Mouse (Mus musculus): ENCODE measurements at regions not wholly inside any gene's neighbourhood (a gene's known extent, or its start where the extent isn't known, plus 50 kb on each side); places are given as distances from the start of the nearest gene placed in this dataset.

GRCm38 (mm10) chr5:106365094-106365493, 92.9 kb downstream of the Barhl2 start:
- DNase-seq (ENCODE audit: low read depth, low spot score): no peak
- ChIA-PET POLR2A (no interaction called here), CTCF (interaction anchor here (1.2 to 1.7 kb wide), 3 partner anchors 14 to 287 kb away, joined by 3 to 6 read pairs (median 3); no protein-coding TSS in a partner anchor)
- peak; percentile 68 for TF ChIP-seq CTCF (IDR thresholded peaks at IDR 0.05)
- H3K27me3 ChIP-seq: peaks cover 4% of the 10 kb centered on the region
- in situ Hi-C loops (cut with MboI; ENCODE audit: low pct_unique_long_range_greater_than_20kb): loop anchor here (10.0 kb wide), 1 partner anchor 440 kb away; no protein-coding TSS in a partner anchor
- ATAC-seq: no peak

- H3K27me3 ChIP-seq: peaks cover 29% of the 10 kb centered on the region
- no peak for TF ChIP-seq CTCF (IDR thresholded peaks at IDR 0.05)
- in situ Hi-C loops (cut with MboI; ENCODE audit: low pct_unique_long_range_greater_than_20kb): no loop called here
- ChIA-PET CTCF (interaction anchor here (0.7 kb wide), 1 partner anchor 60 kb away, joined by 3 read pairs; no protein-coding TSS in a partner anchor), POLR2A (no interaction called here)
- ATAC-seq (no peak), DNase-seq (ENCODE audit: low read depth, low spot score) (no peak)
These were observed 106.6 kb downstream of the Barhl2 start for GRCm38 (mm10) chr5:106351348-106351747.

- ATAC-seq: no peak
- in situ Hi-C loops (cut with MboI; ENCODE audit: low pct_unique_long_range_greater_than_20kb): no loop called here
- peaks cover 36% of the 10 kb centered on the region for H3K27me3 ChIP-seq
- CTCF ChIA-PET: interaction anchor here (2.0 kb wide), 1 partner anchor 14 kb away, joined by 6 read pairs; no protein-coding TSS in a partner anchor
- POLR2A ChIA-PET: no interaction called here
- no peak for DNase-seq (ENCODE audit: low read depth, low spot score)
- TF ChIP-seq CTCF (IDR thresholded peaks at IDR 0.05): no peak
These were observed 108.0 kb downstream of the Barhl2 start for GRCm38 (mm10) chr5:106349851-106350515.

GRCm38 (mm10) chr5:106344308-106344707, 113.7 kb downstream of the Barhl2 start:
- no peak for ATAC-seq
- POLR2A ChIA-PET: no interaction called here

GRCm38 (mm10) chr5:106343601-106344000, 114.4 kb downstream of the Barhl2 start:
- ATAC-seq: no peak
- POLR2A ChIA-PET: no interaction called here
- in situ Hi-C loops (cut with MboI; ENCODE audit: low pct_unique_long_range_greater_than_20kb): no loop called here
- no peak for TF ChIP-seq CTCF (IDR thresholded peaks at IDR 0.05)
- CTCF ChIA-PET: interaction anchor here (1.5 kb wide), 1 partner anchor 119 kb away, joined by 3 read pairs; no protein-coding TSS in a partner anchor
- no peak for DNase-seq (ENCODE audit: low read depth, low spot score)
- peaks cover 40% of the 10 kb centered on the region for H3K27me3 ChIP-seq

More at GRCm38 (mm10) chr5:106344308-106344707, 113.7 kb downstream of the Barhl2 start:
- no peak for TF ChIP-seq CTCF (IDR thresholded peaks at IDR 0.05)
- in situ Hi-C loops (cut with MboI; ENCODE audit: low pct_unique_long_range_greater_than_20kb): no loop called here
- H3K27me3 ChIP-seq: peaks cover 40% of the 10 kb centered on the region
- no peak for DNase-seq (ENCODE audit: low read depth, low spot score)
- CTCF ChIA-PET: interaction anchor here (1.5 to 2.2 kb wide), 2 partner anchors 10 to 118 kb away, joined by 3 to 5 read pairs; no protein-coding TSS in a partner anchor

GRCm38 (mm10) chr5:106341361-106341760, 116.6 kb downstream of the Barhl2 start:
- in situ Hi-C loops (cut with MboI; ENCODE audit: low pct_unique_long_range_greater_than_20kb): no loop called here
- ChIA-PET CTCF (no interaction called here), POLR2A (no interaction called here)
- DNase-seq (ENCODE audit: low read depth, low spot score) (no peak), ATAC-seq (no peak)
- peaks cover 28% of the 10 kb centered on the region for H3K27me3 ChIP-seq
- TF ChIP-seq CTCF (IDR thresholded peaks at IDR 0.05): no peak

- POLR2A ChIA-PET: no interaction called here
- in situ Hi-C loops (cut with MboI; ENCODE audit: low pct_unique_long_range_greater_than_20kb): no loop called here
- CTCF ChIA-PET: no interaction called here
These were observed 122.3 kb downstream of the Barhl2 start for GRCm38 (mm10) chr5:106335639-106336038.

GRCm38 (mm10) chr5:106327592-106328150, 130.3 kb downstream of the Barhl2 start:
- in situ Hi-C loops (cut with MboI; ENCODE audit: low pct_unique_long_range_greater_than_20kb): no loop called here
- TF ChIP-seq CTCF (IDR thresholded peaks at IDR 0.05): no peak
- ChIA-PET CTCF (no interaction called here), POLR2A (no interaction called here)
- peaks cover 38% of the 10 kb centered on the region for H3K27me3 ChIP-seq
- DNase-seq (ENCODE audit: low read depth, low spot score) (no peak), ATAC-seq (no peak)

More at GRCm38 (mm10) chr5:106335639-106336038, 122.3 kb downstream of the Barhl2 start:
- H3K27me3 ChIP-seq: peaks cover 28% of the 10 kb centered on the region
- TF ChIP-seq CTCF (IDR thresholded peaks at IDR 0.05): no peak
- ATAC-seq (no peak), DNase-seq (ENCODE audit: low read depth, low spot score) (no peak)

GRCm38 (mm10) chr5:106322574-106323215, 135.3 kb downstream of the Barhl2 start:
- in situ Hi-C loops (cut with MboI; ENCODE audit: low pct_unique_long_range_greater_than_20kb): no loop called here
- ChIA-PET CTCF (no interaction called here), POLR2A (no interaction called here)
- ATAC-seq (no peak), DNase-seq (ENCODE audit: low read depth, low spot score) (no peak)
- TF ChIP-seq CTCF (IDR thresholded peaks at IDR 0.05): no peak
- peaks cover 35% of the 10 kb centered on the region for H3K27me3 ChIP-seq

- ChIA-PET POLR2A (no interaction called here), CTCF (no interaction called here)
- TF ChIP-seq CTCF (IDR thresholded peaks at IDR 0.05): no peak
- DNase-seq (ENCODE audit: low read depth, low spot score) (no peak), ATAC-seq (no peak)
- peaks cover 40% of the 10 kb centered on the region for H3K27me3 ChIP-seq
- in situ Hi-C loops (cut with MboI; ENCODE audit: low pct_unique_long_range_greater_than_20kb): no loop called here
These were observed 136.5 kb downstream of the Barhl2 start for GRCm38 (mm10) chr5:106321426-106321825.

GRCm38 (mm10) chr5:106321023-106321422, 136.9 kb downstream of the Barhl2 start:
- POLR2A ChIA-PET: no interaction called here
- CTCF ChIA-PET: no interaction called here
- ATAC-seq (no peak), DNase-seq (ENCODE audit: low read depth, low spot score) (no peak)
- H3K27me3 ChIP-seq: peaks cover 36% of the 10 kb centered on the region
- no peak for TF ChIP-seq CTCF (IDR thresholded peaks at IDR 0.05)
- in situ Hi-C loops (cut with MboI; ENCODE audit: low pct_unique_long_range_greater_than_20kb): no loop called here

Data from Patski (cell line).